Mouse (Mus musculus): ENCODE data around the gene Sap18b.
"Not testable (repeated sequence)": the region's sequence is repeated elsewhere in the genome, so short reads cannot be mapped to it uniquely, and the experiment has no call there.

The Sap18b gene

GRCm38 (mm10) chr8:95822096-95822495 lies 3.0 kb upstream of the Sap18b start:
- no peak for DNase-seq (ENCODE audit: low spot score in 2 of 2)

- DNase-seq (ENCODE audit: low spot score in 2 of 2), result no peak
These were observed 2.4 kb upstream of the Sap18b start for GRCm38 (mm10) chr8:95822699-95823098.

GRCm38 (mm10) chr8:95830144-95830543 lies 5.0 kb downstream of the Sap18b start:
- DNase-seq (ENCODE audit: low spot score in 2 of 2), result no peak

- peak; percentile 79 to 81 for DNase-seq (ENCODE audit: low spot score in 2 of 2)
These were observed 7.7 kb downstream of the Sap18b start for GRCm38 (mm10) chr8:95832603-95833434.

GRCm38 (mm10) chr8:95833435-95833984 lies 8.4 kb downstream of the Sap18b start:
- DNase-seq (ENCODE audit: low spot score in 2 of 2), result no peak

GRCm38 (mm10) chr8:95835891-95836290 lies 10.7 kb downstream of the Sap18b start:
- no peak for DNase-seq (ENCODE audit: low spot score in 2 of 2)

GRCm38 (mm10) chr8:95837266-95837665 lies 12.1 kb downstream of the Sap18b start:
- no peak for DNase-seq (ENCODE audit: low spot score in 2 of 2)

GRCm38 (mm10) chr8:95839289-95839688 lies 14.1 kb downstream of the Sap18b start:
- DNase-seq (ENCODE audit: low spot score in 2 of 2), result no peak

GRCm38 (mm10) chr8:95841436-95841835 lies 16.3 kb downstream of the Sap18b start:
- DNase-seq (ENCODE audit: low spot score in 2 of 2), result no peak

- DNase-seq (ENCODE audit: low spot score in 2 of 2), result no peak
These were observed 18.8 kb downstream of the Sap18b start for GRCm38 (mm10) chr8:95843968-95844367.

GRCm38 (mm10) chr8:95845026-95845425 lies 19.9 kb downstream of the Sap18b start:
- no peak for DNase-seq (ENCODE audit: low spot score in 2 of 2)

- DNase-seq (ENCODE audit: low spot score in 2 of 2), result no peak
These were observed 23.0 kb downstream of the Sap18b start for GRCm38 (mm10) chr8:95848061-95848551.

- DNase-seq (ENCODE audit: low spot score in 2 of 2), result no peak
These were observed 23.8 kb downstream of the Sap18b start for GRCm38 (mm10) chr8:95848734-95849464.

- no peak for DNase-seq (ENCODE audit: low spot score in 2 of 2)
These were observed 25.2 kb downstream of the Sap18b start for GRCm38 (mm10) chr8:95850326-95850725.

- DNase-seq (ENCODE audit: low spot score in 2 of 2), result peak; percentile 13 to 62
These were observed 27.1 kb downstream of the Sap18b start for GRCm38 (mm10) chr8:95852290-95852689.

- peak; percentile 64 to 70 for DNase-seq (ENCODE audit: low spot score in 2 of 2)
These were observed 28.1 kb downstream of the Sap18b start, which contains the start of gene Slc38a7 for GRCm38 (mm10) chr8:95853102-95853843. Gene Slc38a7, minus strand, starts transcription at chr8:95853539.

- no peak for DNase-seq (ENCODE audit: low spot score in 2 of 2)
These were observed 29.0 kb downstream of the Sap18b start for GRCm38 (mm10) chr8:95854174-95854573.

GRCm38 (mm10) chr8:95863761-95864440 lies 38.8 kb downstream of the Sap18b start:
- DNase-seq (ENCODE audit: low spot score in 2 of 2), result not testable (repeated sequence)

- DNase-seq (ENCODE audit: low spot score in 2 of 2), result not testable (repeated sequence)
These were observed 39.7 kb downstream of the Sap18b start for GRCm38 (mm10) chr8:95864851-95865250.

- no peak for DNase-seq (ENCODE audit: low spot score in 2 of 2)
These were observed 46.5 kb downstream of the Sap18b start for GRCm38 (mm10) chr8:95871690-95872089.

GRCm38 (mm10) chr8:95875270-95875669 lies 50.1 kb downstream of the Sap18b start:
- DNase-seq (ENCODE audit: low spot score in 2 of 2), result no peak

Data from urinary bladder, postnatal 36 days (tissue).